Mouse (Mus musculus): ENCODE measurements around the gene Gm42715. TPM values are rescaled to one million over a fixed set of nuclear protein-coding genes. Genes with fewer than 3 reads are reported as not detected.

Gm42715 gene
- polyA plus RNA-seq, 1 experiment from 2014 or later: 17.6 TPM

- peak overlapping the region; percentile 62 for H3K4me2 ChIP-seq
- H3K9me3 ChIP-seq: no peaks in the 10 kb centered on the region
- H3K27me3 ChIP-seq: no peaks in the 10 kb centered on the region
- ATAC-seq (ENCODE audit: low FRiP score): no peak
- WGBS: 45% methylated on average over 8 of the region's 8 CpGs
- H3K4me3 ChIP-seq: peak overlapping the region; percentile 70
- peaks cover 24% of the 10 kb centered on the region for H3K4me1 ChIP-seq (replicated peaks)
- H3K27ac ChIP-seq: peak overlapping the region; percentile 99
- H3K36me3 ChIP-seq: peaks cover 15% of the 10 kb centered on the region
- H3K9ac ChIP-seq: peak overlapping the region; percentile 88; the same call in 1 of the 2 replicates
Observed at GRCm38 (mm10) chr7:127511241-127511640, 8.1 kb upstream of the Gm42715 start.

- Histone ChIP-seq H3K4me2 (peak within 1 kb of the TSS; percentile 62), H3K9ac (peak within 1 kb of the TSS; percentile 88), H3K4me1 (replicated peaks) (peaks cover 24% of the 10 kb centered on the region), H3K9me3 (no peaks in the 10 kb centered on the region), H3K27ac (peak within 1 kb of the TSS; percentile 99), H3K27me3 (no peaks in the 10 kb centered on the region), H3K36me3 (peaks cover 21% of the 10 kb centered on the region), H3K4me3 (peak within 1 kb of the TSS; percentile 70)
- under 1% methylated on average over 37 of the region's 37 CpGs for WGBS
- peak; percentile 99 for ATAC-seq (ENCODE audit: low FRiP score)
Observed at GRCm38 (mm10) chr7:127511808-127512230, 7.6 kb upstream of the Gm42715 start, which contains the start of gene Srcap. Gene Srcap, plus strand, starts transcription at chr7:127511983.

GRCm38 (mm10) chr7:127512231-127513015, 7.0 kb upstream of the Gm42715 start:
- Histone ChIP-seq H3K36me3 (peaks cover 27% of the 10 kb centered on the region), H3K4me3 (peak overlapping the region; percentile 70), H3K9ac (peak overlapping the region; percentile 88), H3K4me1 (replicated peaks) (peaks cover 24% of the 10 kb centered on the region), H3K4me2 (peak overlapping the region; percentile 62), H3K27me3 (no peaks in the 10 kb centered on the region), H3K27ac (peak overlapping the region; percentile 99), H3K9me3 (no peaks in the 10 kb centered on the region)
- 0% methylated on average over 64 of the region's 93 CpGs for WGBS
- ATAC-seq (ENCODE audit: low FRiP score): peak; percentile 90

GRCm38 (mm10) chr7:127513016-127513390, 6.4 kb upstream of the Gm42715 start:
- H3K4me2 ChIP-seq: peak overlapping the region; percentile 62
- H3K9ac ChIP-seq: peak overlapping the region; percentile 88
- peaks cover 33% of the 10 kb centered on the region for H3K36me3 ChIP-seq
- no peaks in the 10 kb centered on the region for H3K27me3 ChIP-seq
- no peak for ATAC-seq (ENCODE audit: low FRiP score)
- peaks cover 24% of the 10 kb centered on the region for H3K4me1 ChIP-seq (replicated peaks)
- H3K4me3 ChIP-seq: peak overlapping the region; percentile 70
- H3K27ac ChIP-seq: peak overlapping the region; percentile 99
- 46% methylated on average over 8 of the region's 8 CpGs for WGBS
- no peaks in the 10 kb centered on the region for H3K9me3 ChIP-seq

GRCm38 (mm10) chr7:127513781-127514180, 5.6 kb upstream of the Gm42715 start:
- peak overlapping the region; percentile 46; the same call in 1 of the 2 replicates for H3K9ac ChIP-seq
- H3K27ac ChIP-seq: no peak overlapping the region
- H3K27me3 ChIP-seq: no peaks in the 10 kb centered on the region
- peak overlapping the region; percentile 70 for H3K4me3 ChIP-seq
- no peaks in the 10 kb centered on the region for H3K9me3 ChIP-seq
- H3K36me3 ChIP-seq: peaks cover 39% of the 10 kb centered on the region
- 84% methylated on average over 3 of the region's 3 CpGs for WGBS
- no peak for ATAC-seq (ENCODE audit: low FRiP score)
- H3K4me2 ChIP-seq: peak overlapping the region; percentile 62
- H3K4me1 ChIP-seq (replicated peaks): peaks cover 24% of the 10 kb centered on the region

- WGBS: 92% methylated on average over 7 of the region's 7 CpGs
- Histone ChIP-seq H3K27ac (no peak overlapping the region), H3K4me3 (no peak overlapping the region), H3K27me3 (no peaks in the 10 kb centered on the region), H3K36me3 (peaks cover 55% of the 10 kb centered on the region), H3K4me1 (replicated peaks) (peaks cover 24% of the 10 kb centered on the region), H3K9me3 (no peaks in the 10 kb centered on the region), H3K4me2 (no peak overlapping the region), H3K9ac (no peak overlapping the region)
- no peak for ATAC-seq (ENCODE audit: low FRiP score)
Observed at GRCm38 (mm10) chr7:127515846-127516245, 3.5 kb upstream of the Gm42715 start.

GRCm38 (mm10) chr7:127516344-127516743, 3.0 kb upstream of the Gm42715 start:
- peaks cover 60% of the 10 kb centered on the region for H3K36me3 ChIP-seq
- H3K4me3 ChIP-seq: no peak overlapping the region
- H3K4me1 ChIP-seq (replicated peaks): peaks cover 20% of the 10 kb centered on the region
- WGBS: 94% methylated on average over 7 of the region's 7 CpGs
- no peak overlapping the region for H3K27ac ChIP-seq
- H3K27me3 ChIP-seq: no peaks in the 10 kb centered on the region
- no peak overlapping the region for H3K9ac ChIP-seq
- no peak for ATAC-seq (ENCODE audit: low FRiP score)
- no peak overlapping the region for H3K4me2 ChIP-seq
- H3K9me3 ChIP-seq: no peaks in the 10 kb centered on the region

- WGBS: 94% methylated on average over 3 of the region's 3 CpGs
- no peak for ATAC-seq (ENCODE audit: low FRiP score)
Observed at GRCm38 (mm10) chr7:127541671-127542070, 22.3 kb downstream of the Gm42715 start.

GRCm38 (mm10) chr7:127549116-127549835, 29.9 kb downstream of the Gm42715 start:
- WGBS: 93% methylated on average over 15 of the region's 15 CpGs
- peaks cover 73% of the 10 kb centered on the region for H3K36me3 ChIP-seq
- H3K4me3 ChIP-seq: no peak overlapping the region
- H3K27ac ChIP-seq: no peak overlapping the region
- H3K27me3 ChIP-seq: no peaks in the 10 kb centered on the region
- no peak overlapping the region for H3K4me2 ChIP-seq
- H3K9me3 ChIP-seq: no peaks in the 10 kb centered on the region
- no peak for ATAC-seq (ENCODE audit: low FRiP score)
- H3K9ac ChIP-seq: no peak overlapping the region
- peaks cover under 1% of the 10 kb centered on the region; the same call in 1 of the 2 replicates for H3K4me1 ChIP-seq (replicated peaks)

More at GRCm38 (mm10) chr7:127541671-127542070, 22.3 kb downstream of the Gm42715 start:
- H3K9me3 ChIP-seq: no peaks in the 10 kb centered on the region
- H3K4me2 ChIP-seq: no peak overlapping the region
- H3K27ac ChIP-seq: no peak overlapping the region
- peaks cover 92% of the 10 kb centered on the region for H3K36me3 ChIP-seq
- peaks cover 4% of the 10 kb centered on the region; the same call in 1 of the 2 replicates for H3K4me1 ChIP-seq (replicated peaks)
- H3K27me3 ChIP-seq: no peaks in the 10 kb centered on the region
- H3K9ac ChIP-seq: no peak overlapping the region
- no peak overlapping the region for H3K4me3 ChIP-seq

GRCm38 (mm10) chr7:127551558-127551957, 32.2 kb downstream of the Gm42715 start:
- H3K9me3 ChIP-seq: no peaks in the 10 kb centered on the region

GRCm38 (mm10) chr7:127560580-127560979, 41.2 kb downstream of the Gm42715 start:
- Histone ChIP-seq H3K27me3 (no peaks in the 10 kb centered on the region), H3K4me1 (replicated peaks) (no peaks in the 10 kb centered on the region), H3K4me3 (no peak overlapping the region), H3K9ac (no peak overlapping the region), H3K36me3 (peaks cover 85% of the 10 kb centered on the region), H3K9me3 (no peaks in the 10 kb centered on the region), H3K27ac (no peak overlapping the region), H3K4me2 (no peak overlapping the region)
- 93% methylated on average over 11 of the region's 11 CpGs for WGBS
- ATAC-seq (ENCODE audit: low FRiP score): no peak

More at GRCm38 (mm10) chr7:127551558-127551957, 32.2 kb downstream of the Gm42715 start:
- Histone ChIP-seq H3K4me1 (replicated peaks) (no peaks in the 10 kb centered on the region), H3K4me3 (no peak overlapping the region), H3K9ac (no peak overlapping the region), H3K36me3 (peaks cover 76% of the 10 kb centered on the region), H3K27me3 (no peaks in the 10 kb centered on the region), H3K27ac (no peak overlapping the region), H3K4me2 (no peak overlapping the region)
- WGBS: 97% methylated on average over 8 of the region's 8 CpGs
- no peak for ATAC-seq (ENCODE audit: low FRiP score)

- Histone ChIP-seq H3K9me3 (no peaks in the 10 kb centered on the region), H3K9ac (no peak within 1 kb of the TSS), H3K36me3 (peaks cover 84% of the 10 kb centered on the region), H3K4me3 (no peak within 1 kb of the TSS), H3K27ac (no peak within 1 kb of the TSS), H3K27me3 (no peaks in the 10 kb centered on the region), H3K4me1 (replicated peaks) (no peaks in the 10 kb centered on the region), H3K4me2 (no peak within 1 kb of the TSS)
- WGBS: 94% methylated on average over 5 of the region's 5 CpGs
- ATAC-seq (ENCODE audit: low FRiP score): no peak
Observed at GRCm38 (mm10) chr7:127561340-127561858, 42.0 kb downstream of the Gm42715 start, which contains the start of gene Tmem265. Gene Tmem265, plus strand, starts transcription at chr7:127561390.
